Mouse (Mus musculus) common myeloid progenitor, adult 5-6 weeks (primary cell): Measurements from ENCODE around the gene Eps8l3. TPM values are rescaled to one million over a fixed set of nuclear protein-coding genes. Genes with fewer than 3 reads are reported as not detected.
"Not testable (repeated sequence)": the region's sequence is repeated elsewhere in the genome, so short reads cannot be mapped to it uniquely, and the experiment has no call there.

Experiments
- ATAC-seq: replicated peaks from 2 replicates; pipeline ENCODE4 v1.8.0; 2016; ENCODE audit warnings: low read depth, mild to moderate bottlenecking, moderate TSS enrichment, inconsistent platforms; ENCODE audit not compliant: poor library complexity, severe bottlenecking
- total RNA-seq: library from RNA; stranded (forward); fragments of 200-1000, 187-1606 nt; gene quantifications from 2 replicates; pipeline ENCODE4 v1.2.3, GENCODE M21; 2017

The Eps8l3 gene
- total RNA-seq, 1 experiment from 2014 or later = not detected

DNA sequence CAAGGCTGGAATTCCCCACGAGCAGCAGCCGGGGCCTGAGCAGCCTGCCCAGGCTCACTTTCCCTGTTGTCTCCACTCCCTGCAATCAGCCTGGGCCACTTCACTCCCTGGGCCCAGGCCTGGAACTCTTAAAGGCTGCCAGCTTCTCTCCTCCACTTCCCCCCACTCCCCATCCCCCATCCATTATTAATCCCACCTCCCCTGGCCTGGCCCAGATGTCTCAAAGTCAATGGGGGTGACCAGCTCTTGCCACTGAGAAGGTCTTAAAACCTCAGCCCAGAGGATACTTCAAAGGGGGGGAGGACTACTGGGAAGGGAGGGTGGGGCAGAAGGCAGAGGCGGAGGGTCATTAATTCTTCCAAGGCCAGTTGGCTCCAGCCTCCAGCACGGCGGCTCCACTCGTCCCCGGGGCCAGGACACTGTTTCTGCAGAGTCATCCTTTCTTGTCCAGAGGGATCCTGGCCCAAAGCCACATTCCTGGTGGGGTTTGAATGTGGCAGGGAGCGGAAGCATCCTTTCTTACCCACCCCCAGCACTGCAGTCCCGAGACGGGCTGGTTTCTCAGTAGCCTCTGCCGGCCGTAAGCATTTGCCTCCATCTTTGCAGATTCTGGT, 26.5 kb upstream of the Eps8l3 start:
- no peak for ATAC-seq

DNA sequence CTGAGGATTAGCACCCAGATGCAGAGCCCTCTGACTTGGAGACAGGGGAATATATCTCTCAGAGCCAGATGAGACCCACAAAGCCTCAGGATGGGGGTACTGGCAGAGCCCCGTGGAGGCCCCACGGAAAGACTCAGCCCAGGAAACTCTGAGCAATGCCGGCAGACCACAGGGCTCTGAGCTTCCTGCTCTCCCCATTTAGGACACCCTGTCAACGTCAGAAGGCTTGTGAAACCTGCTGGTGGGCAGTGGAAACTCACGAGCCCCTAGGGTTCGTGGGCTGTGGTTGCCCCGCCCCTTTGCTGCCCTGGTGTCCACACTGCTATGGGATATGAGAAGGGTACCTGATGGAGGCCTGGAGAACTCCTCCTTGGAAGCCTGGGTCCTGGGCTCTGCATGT, 24.2 kb upstream of the Eps8l3 start:
- peak; percentile 73 for ATAC-seq

DNA sequence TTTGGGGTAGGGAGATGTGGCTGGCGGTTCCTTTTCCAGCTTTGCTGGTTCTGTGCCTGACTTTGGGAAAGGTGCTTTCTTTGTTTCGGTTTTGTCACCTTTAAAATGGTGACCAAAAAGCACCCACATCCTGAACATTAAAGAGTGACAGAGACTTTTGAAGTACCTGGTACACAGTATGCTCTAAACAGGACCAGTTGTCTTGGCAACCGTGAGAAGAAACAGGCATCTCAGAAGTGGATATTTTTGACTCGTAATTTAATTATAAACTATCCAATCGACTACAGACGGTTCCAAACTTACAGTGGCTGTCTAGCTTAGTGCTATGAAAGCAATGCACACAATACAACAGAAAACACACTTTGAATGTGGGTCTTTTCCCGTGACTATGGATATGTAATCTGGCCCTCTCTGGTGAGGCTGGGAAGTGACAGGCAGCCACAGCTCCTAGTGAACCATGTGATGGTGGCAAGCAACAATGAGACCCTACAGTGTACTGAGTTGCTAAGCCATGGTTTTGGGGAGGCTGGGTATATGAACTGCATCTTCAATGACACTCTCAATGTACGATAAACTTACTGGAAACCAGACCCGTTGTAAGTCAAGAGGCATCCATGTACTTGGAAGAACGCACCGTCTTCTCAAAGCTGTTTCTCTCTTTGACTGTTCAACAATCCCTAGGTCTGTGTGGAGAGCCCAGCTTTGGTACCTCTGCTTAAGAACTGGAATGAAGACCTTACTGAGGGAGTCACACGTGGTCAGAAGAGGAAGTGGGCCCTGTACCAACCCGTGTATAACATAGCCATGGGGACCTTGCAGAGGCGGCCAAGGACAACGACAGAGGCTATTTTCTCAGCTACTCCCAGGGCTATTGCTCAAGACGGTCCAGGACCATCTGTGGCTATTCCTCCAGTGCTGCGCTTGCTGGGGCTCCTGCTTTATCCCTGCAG, 23.5 kb upstream of the Eps8l3 start:
- peak; percentile 22 for ATAC-seq

DNA sequence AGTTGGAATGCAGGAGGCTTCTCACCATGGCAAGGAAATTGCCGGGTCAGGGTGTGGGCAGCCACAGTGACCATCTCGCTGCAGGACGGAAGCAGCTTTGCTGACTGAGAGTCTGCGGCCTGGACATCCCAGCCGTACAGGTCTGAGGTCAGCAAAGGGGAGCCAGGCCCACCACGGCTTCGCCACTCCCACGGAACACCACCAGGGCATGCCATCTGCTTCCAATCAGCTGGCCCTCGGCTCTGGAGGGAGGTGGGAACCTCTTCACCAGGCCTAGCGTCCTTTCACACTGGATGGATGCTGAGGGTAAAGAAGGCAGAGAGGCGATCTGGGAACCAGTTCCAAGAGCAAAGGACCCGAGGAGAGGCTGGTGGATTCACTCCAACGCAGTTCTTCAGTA, 21.7 kb upstream of the Eps8l3 start:
- ATAC-seq = no peak

DNA sequence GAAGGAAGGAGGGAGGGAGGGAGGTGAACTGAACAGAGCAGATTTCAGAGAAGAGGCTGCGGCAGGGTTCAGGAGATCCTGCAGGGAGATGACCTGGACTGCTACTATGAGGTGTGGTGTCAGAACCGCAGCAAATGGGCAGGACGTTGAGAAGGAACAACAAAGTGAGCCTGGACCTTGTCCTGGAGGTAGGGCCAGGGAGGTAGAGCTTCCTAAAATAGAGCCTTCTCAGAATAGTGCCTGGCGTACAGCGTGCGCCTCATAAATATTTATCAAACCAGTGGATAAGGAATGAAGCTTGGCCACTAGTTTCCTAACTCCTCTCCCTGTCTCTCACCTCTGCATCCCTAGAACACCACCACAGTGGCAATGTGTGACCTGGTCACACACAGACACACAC, 19.4 kb upstream of the Eps8l3 start:
- ATAC-seq = no peak

DNA sequence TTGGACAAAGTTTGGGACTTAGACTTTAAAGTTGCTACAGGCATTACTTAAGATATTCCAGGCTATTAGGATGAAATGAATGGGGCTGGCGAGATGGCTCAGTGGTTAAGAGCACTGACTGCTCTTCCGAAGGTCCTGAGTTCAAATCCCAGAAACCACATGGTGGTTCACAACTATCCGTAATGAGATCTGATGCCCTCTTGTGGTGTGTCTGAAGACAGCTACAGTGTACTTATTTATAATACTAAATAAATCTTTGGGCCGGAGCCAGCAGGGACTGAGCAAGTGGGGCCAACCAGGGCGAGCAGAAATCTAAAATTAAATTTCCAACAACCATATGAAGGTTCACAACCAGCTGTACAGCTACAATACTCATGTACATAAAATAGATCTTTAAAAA, 15.5 kb upstream of the Eps8l3 start:
- ATAC-seq = not testable (repeated sequence)

DNA sequence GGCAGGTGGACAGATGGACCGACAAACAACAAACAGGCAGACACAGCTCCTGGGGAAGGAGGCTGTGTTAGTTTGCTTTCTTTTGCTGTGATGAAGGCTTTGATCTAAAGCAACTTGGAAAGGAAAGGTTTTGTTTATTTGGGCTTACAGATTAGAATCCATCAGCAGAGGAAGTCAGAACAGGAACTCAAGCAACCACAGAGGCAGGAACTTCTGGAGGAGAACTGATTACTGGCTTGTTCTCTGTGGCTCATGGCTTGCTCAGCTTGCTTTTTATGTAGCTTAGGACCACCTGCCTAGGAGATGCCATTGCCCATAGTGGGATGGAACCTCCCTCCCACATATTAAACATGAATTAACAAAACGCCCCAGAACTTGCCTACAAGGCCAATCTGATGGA, 14.6 kb upstream of the Eps8l3 start:
- ATAC-seq = peak; percentile 45

DNA sequence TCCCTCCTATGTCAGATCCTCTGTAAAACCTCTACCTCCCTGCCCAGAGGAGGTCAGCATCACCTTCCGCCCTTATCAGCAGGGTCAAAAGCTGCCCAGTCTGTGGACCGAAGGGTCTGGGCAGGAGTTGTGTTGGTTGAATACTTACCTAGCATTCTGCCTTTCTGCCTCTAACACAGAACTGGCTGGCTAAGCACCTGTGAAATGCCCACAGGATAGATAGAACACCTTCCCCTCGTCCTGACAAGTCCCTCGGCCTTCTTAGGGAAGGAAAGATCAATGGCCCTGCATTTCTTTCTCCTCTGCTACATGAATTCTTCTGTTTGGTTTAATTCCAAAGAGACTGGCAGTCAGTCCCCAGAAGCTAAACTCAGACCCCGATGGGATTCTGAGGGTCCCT, 13.6 kb upstream of the Eps8l3 start:
- ATAC-seq = no peak

DNA sequence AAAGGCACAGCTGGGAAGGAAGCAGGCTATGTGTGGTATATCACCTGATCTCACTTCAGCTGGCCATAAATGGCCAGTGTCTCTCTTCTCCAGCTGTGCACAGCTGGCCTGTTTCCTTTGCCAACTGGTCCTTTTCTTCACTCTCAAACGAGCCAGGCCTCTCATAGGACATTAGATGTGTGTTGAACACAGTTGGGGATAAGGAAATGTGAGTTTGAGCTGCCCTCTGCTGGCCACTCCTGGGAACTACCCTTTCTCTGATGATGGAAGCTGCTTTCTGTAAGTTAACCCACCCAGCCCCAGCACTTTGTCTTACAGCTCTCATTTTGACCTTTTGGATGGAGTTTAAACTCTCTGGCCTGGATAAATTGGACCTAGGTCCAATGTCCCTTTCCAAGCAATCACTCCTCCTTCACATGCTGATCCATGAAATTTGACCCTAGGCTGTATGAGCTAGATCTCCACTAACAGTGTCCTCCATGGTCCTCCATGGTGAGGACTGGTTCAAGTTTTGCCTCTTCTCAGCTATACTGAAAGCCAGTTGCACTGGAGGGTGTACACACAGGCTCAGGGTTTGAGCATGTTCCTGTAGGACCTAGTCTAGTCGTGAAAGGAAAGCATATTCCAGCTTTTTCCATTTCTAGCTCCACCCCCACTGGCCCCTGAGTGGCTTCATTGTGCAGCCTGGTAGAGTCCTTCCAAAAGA, 13.0 kb upstream of the Eps8l3 start:
- ATAC-seq = peak; percentile 78

DNA sequence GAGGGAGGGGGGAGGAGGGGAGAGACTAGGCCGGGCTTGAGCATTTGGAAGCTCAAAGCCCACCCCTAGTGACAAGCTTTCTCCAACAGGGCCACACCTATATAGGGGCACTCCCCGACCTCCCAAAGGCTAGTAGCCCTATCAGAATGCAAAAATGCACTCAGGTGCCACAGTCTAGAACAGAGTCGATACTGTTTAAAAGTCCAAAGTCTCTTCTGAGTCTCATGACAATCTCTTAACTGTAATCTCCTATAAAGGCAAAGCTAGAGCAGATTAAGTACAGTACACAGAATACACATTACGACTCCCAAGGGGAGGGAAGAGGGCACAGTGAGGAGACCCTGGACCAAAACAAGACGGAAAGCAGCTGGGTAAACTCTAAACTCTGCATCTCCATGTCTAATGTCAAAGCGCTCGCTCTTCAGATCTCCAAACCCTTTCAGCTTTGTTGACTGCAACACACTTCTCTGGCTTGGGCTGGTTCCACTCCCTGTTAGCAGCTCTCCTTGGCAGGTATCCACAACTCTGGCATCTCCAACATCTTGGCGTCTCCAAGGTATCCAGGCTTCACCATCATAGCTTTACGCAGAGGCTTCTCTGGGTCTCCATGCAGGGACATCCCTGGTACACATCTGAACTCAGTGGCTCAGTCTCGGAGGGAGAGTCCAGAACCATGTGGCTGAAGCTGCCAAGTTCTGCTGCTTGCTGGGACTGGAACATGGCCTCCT, 11.5 kb upstream of the Eps8l3 start:
- no peak for ATAC-seq

DNA sequence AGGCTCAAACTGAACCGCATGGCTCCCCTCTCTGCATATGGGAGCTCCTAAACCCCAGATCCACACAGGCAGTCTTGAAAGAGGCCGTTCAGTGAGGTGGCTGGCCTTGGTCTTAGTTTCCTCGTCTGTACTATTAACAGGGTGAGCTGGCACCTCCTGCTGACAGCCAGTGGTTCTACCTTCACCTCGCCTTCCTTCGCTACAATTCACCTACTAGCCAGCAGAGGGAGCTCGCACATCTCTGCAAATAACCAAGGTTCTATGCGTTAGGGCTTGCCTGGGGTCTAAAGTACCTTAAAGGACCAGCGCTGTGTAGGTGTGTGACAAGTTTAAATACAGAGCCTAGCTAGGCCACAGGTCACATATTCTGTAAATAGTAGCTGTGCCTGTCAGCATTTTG, 9.9 kb upstream of the Eps8l3 start:
- peak; percentile 88 for ATAC-seq

DNA sequence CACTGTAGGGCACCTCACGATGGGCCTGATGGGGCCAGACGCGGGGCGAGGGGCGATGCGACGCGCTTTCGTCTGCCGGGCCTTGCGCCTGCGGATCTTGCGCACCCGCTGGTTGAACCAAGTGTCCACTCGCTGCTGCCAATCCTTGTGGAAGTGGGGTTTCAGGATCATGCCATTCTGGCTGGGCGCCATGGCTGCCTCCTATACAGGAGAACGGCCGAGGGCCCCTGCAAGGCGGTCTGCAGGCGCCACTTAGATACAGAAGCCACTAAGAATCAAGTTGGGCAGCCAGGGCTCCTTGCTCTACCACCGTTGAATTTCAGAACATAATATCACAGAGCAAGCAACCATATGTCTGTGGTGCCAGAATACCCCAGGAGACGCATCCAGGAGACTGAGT, 8.6 kb upstream of the Eps8l3 start:
- no peak for ATAC-seq

DNA sequence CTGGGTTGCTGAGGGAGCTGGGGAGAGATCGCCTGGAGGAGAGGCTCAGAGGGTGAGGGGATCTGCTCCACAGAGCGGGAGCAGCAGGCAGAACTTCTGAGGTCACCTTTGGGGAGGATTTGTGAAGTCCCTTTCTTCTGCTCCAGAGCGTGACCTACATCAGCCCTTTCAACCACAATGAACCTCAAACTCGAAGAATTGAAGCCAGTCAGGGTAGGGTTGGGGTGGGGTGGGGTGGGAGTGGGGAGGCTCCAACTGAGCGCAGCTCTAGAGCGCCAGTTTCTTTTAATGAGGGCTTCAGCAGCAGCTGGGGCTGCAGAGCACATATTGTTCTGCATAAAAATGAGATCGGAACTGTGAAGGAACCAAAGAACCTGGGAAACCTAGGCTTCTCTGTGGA, 7.9 kb upstream of the Eps8l3 start:
- no peak for ATAC-seq

DNA sequence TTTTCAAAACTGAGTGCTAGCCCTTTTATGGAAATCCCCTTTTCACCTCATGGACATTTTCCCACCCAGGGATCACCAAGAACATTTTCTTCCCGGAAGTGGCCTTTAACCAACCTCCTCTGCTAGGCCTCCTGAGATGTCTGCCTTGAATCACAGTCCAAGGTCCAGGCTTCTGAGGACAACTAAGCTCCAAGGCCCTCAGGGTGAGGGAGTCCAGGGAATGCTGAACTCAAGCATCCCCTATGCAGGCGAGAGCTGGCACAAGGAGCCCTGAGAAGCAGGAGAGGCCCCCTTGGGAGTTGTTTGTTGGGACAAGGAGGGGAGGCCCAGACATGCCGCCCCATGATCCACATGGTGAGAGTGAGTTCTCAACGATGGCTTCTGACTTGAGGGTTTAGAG, 7.1 kb upstream of the Eps8l3 start:
- ATAC-seq = no peak

DNA sequence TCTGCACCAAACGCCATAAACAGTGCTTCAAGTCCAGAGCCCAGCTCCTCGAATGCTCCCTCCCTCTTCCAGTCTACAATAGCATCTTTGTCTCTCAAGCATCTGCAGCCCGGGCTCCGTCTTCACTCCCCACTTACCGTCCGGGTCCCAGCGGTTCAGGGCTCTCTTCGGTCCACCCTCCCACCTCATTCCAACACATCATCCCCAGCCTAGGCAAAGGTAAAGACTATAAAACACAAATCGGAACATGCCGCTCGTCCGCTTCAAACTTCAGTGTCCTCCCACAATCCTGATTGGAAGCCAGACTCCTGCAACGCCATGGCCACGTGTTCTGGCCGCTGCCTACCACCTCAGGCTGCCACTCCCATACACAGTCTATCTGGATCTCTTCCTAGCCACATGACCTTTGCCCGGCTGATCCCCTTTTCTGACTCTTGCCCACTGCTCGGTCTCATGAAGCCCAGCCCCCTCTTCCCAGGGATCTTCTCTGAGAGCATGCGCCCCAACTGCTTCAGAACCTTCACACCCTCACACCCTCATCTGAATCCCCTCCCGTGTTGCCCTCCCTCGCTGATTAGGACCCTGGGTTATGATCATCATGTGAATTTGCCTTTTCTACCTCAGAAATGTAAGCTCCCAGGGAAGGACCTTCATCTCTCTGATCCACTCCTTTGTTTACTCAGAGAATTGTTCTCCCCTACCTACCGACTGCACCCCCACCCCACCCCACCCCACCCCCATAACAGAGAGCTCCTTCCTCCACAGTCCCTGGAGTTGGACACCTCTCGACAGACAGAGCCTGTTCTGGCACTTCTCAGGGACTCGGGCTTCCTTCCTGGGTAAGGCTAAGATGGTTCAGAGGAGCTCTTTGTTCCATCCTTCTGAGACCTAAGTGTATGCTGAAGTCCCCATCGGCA, 3.4 kb upstream of the Eps8l3 start:
- no peak for ATAC-seq

DNA sequence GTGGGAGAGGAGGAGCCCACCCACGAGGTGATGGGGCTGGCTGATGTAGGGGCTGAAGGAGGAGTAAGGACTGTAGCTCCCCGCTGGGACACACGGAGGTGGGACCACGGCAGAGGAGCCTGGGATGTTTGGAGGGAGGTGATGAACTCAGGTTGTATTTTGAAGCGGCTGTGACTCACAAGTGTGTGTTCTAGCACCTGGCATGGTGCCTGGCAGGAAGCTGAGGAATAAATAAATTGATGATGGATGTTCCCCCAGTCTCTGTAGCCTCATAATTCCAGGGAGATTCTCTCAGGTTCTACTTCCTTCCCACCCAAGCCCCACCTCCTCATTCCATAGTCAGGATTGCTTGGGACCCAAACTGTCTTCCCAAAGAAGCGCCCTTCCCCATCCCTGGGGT, 1.8 kb upstream of the Eps8l3 start:
- ATAC-seq = no peak

DNA sequence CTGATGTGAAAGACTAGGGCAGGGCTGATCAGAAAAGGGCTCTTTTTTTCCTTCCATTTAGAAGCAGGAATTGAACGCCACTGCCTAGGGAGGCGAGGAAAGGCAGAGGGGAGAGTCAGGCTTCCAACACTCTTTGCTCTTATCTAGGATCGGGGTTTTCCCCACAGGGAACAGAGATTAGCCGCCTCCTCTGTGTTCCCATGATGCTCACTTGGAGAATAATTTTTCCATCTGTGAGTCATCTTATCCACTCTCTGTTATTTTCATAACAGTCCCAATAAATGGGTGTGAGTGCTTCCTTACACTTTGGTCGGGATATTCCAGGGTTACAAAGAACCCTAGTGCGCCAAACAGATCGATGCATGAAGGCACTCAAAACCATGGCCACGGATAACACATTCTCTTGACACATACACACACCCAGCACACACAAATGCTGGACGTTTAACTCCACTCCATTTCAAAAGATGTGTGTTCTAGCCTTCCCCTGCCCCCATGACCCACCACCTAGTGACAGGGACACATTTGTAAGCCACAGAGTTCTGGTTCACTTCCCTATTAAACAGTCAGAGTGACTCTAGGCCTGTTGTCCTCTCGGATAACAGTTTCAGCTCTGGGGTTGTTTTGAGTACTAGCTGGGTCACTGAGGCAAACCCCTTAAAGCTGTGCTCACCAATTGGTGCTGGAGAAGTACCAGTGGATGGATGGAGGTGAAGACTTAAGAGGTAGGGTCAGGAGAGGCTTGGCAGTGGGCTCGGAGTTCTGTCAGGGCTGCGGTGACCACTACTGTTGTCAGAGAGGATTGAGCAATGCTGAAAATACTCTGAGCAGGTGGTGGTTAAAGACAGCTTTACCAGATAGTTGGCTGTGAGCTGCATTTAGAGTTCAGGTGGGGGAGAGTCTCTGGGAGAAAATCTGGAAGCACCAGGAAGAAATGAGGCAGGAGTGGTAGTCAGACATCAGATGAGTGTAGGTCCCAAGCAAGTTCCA, 1.0 kb downstream of the Eps8l3 start:
- peak; percentile 24 for ATAC-seq
